In the genomic region with DNA sequence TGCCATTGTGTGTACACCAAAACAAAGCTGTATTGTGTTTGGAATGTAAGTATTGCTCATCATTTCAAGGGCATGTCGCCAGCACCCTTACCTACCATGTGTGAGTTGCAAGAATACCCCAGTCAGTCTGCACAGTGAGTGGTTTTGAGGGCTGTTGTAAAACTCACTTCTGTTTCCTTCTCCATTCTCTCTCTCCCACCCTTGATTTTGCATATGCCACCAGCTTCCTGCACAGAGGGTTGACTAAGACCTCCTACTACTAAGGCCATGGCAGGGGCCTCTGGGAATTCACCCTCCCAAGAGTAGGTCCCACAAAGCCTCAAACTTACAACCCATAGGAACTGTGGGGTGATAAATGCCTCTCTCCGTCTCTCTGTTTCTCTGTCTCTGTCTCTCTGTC, we compare ENCODE assay signal across 1 mouse cellular context.
TF ChIP-seq lines count a peak whose summit lies in the region.

No protein-coding gene starts in this region.

TF ChIP-seq in CH12.LX, 34 proteins besides CTCF, POLR2A, EP300 and RAD21 (continued from another document):
- TF ChIP-seq MXI1 (IDR thresholded peaks at IDR 0.05; ENCODE audit: low read depth, low read length) = no peak; the same call in 1 of the 2 replicates
- no peak for TF ChIP-seq ZNF384 (IDR thresholded peaks at IDR 0.05; ENCODE audit: low read depth, low read length)
TF ChIP-seq in CH12.LX: peak in this region for 13.
